Mouse (Mus musculus) Patski (cell line): ENCODE data around the gene B4galnt4. TPM values are rescaled to one million over a fixed set of nuclear protein-coding genes. Genes with fewer than 3 reads are reported as not detected.

Experiments
- ATAC-seq: fragments of 100-300 bp; one replicate; pipeline ENCODE4 v1.8.0; 2021
- CTCF ChIA-PET: fragments of 350-600 bp; sonication (Branson Sonifier 250); formaldehyde crosslinking; loops from one replicate; lab custom pipeline; 2022; ENCODE audit warnings: inconsistent platforms; lab: Charles Lee
- POLR2A ChIA-PET: fragments of 350-600 bp; sonication (Branson Sonifier 250); formaldehyde crosslinking; loops from one replicate; lab custom pipeline; 2022; ENCODE audit warnings: antibody characterized with exemption, inconsistent platforms; lab: Charles Lee
- DNase-seq: peaks from one replicate; pipeline ENCODE4 v3.0.0-alpha.2; 2011; ENCODE audit warnings: low read depth, low spot score
- H3K27me3 ChIP-seq: fragments of 371-371 bp; one replicate; pipeline ENCODE4 v1.5.1; 2021
- CTCF ChIP-seq: fragments of 100-300 bp; IDR thresholded peaks from one replicate; pipeline ENCODE4 v1.5.1; 2021
- in situ Hi-C: fragments of 300-500 bp; cut with MboI; formaldehyde crosslinking; loops from 3 replicates; pipeline ENCODE4 v1.11.1; 2018; ENCODE audit warnings: low pct_unique_long_range_greater_than_20kb, mixed read lengths
- polyA plus RNA-seq: library from polyadenylated mRNA; unstranded; gene quantifications from one replicate; pipeline ENCODE4 v1.2.3, GENCODE M21; 2021

Gene B4galnt4
- polyA plus RNA-seq, 1 experiment from 2014 or later, result 2.2 TPM

DNA sequence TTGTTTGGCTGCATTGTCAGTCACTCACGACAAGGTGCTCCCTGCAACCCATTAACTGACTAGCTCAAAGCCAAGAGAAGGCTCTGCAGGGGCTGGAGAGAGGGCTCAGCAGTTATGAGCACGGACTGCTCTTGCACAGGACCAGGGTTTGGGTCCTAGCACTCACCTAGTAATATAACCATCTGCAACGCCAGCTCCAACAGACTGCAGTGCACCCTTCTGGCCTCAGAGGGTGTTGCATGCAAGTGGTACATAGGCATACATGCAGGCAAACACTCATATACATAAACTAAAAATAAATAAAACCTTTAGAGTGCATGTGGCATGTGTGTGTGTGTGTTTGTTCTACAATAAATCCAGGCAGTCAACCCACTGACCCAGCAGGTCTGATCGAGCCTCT lies 5.1 kb upstream of the B4galnt4 start:
- POLR2A ChIA-PET, result no interaction called here
- no peak for TF ChIP-seq CTCF
- in situ Hi-C loops, result loop anchor here (5.0 to 10.0 kb wide), 2 partner anchors 119 to 213 kb away; partner anchors contain the start of gene Rnh1
- CTCF ChIA-PET, result interaction anchor here (1.3 kb wide), 1 partner anchor 120 kb away, joined by 3 read pairs; no protein-coding TSS in a partner anchor
- DNase-seq, result no peak
- ATAC-seq, result no peak
- H3K27me3 ChIP-seq, result no peaks in the 10 kb centered on the region

DNA sequence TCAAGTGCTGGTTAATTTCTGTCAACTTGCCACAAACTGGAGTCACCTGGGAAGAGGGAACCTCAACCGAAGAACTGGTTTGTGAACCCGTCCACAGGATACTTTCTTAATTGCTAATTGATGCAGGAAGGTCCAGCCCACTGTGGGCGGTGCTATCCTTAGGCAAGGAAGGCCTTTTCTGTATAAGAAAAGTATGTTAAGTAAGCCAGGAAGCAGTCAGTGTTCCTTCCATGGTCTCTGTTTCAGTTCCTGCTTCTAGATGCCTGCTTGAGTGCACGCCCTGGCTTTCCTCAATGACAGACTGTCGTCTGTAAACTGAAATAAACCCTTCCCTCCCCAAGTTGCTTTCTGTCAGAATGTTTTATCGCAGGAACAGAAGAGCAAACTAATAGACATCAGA lies 3.9 kb upstream of the B4galnt4 start:
- H3K27me3 ChIP-seq, result no peaks in the 10 kb centered on the region
- DNase-seq (no peak), ATAC-seq (no peak)
- TF ChIP-seq CTCF, result no peak
- CTCF ChIA-PET, result no interaction called here
- in situ Hi-C loops, result loop anchor here (5.0 to 10.0 kb wide), 2 partner anchors 118 to 215 kb away; partner anchors contain the start of gene Rnh1
- POLR2A ChIA-PET, result no interaction called here

DNA sequence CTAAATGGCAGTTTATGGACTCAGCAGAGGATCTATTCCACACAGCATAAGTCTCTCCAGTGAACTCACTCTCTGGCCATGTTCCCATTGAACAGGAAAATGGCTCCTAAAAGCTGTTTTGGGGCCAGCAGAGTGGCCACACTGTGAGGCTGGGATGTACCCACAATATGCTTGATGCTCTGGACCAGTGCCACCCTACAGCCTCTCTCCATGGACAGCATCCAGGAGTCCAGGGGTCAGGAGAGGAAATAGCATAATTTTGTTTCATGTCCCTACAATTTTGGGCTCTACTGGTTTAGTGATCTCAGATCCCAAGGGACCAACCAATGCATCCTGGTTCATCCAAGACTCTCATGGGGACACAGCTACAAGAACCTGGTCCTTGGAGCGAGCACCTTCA lies 3.4 kb upstream of the B4galnt4 start:
- no peak for ATAC-seq
- ChIA-PET POLR2A (no interaction called here), CTCF (no interaction called here)
- in situ Hi-C loops, result loop anchor here (5.0 to 10.0 kb wide), 2 partner anchors 117 to 215 kb away; partner anchors contain the start of gene Rnh1
- no peak for TF ChIP-seq CTCF
- H3K27me3 ChIP-seq, result no peaks in the 10 kb centered on the region
- DNase-seq, result no peak

DNA sequence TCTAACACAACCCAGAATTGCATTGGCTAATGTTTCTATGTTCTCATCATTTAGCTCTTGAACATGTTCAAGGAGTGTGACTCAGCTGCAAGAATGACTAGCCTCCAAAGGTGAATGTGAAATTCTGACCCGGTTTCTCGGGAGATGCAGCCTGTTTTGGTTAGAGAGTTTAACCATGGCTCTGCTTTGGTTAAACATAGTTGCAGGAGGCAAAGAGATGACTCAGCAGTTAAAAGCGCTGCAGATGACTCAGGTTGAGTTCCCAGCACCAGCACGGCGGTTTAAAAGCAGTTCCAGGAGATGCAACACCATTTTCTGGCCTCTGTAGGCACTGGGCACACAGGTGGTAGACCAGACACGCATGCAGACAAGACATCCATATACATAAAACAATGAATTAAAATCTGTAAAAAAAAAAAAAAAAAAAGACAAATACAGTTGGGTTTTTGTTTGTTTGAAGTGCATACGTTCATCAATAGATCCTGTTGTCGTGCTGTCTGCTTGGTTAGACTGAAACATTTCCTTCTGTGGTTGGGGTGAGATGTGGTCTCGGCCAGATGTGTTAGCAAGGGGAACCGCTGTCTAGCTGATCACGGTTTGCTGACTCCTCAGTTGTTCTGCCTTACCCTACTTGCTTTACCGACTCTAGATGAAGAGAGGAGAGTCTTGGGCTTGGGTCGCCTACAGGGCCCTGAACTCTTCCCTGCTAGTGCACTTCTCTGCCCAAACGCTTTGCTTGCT lies 2.1 kb upstream of the B4galnt4 start:
- POLR2A ChIA-PET, result interaction anchor here (0.7 kb wide), 1 partner anchor 32 kb away, joined by 7 read pairs; no protein-coding TSS in a partner anchor
- no peak for DNase-seq
- no peak for TF ChIP-seq CTCF
- in situ Hi-C loops, result loop anchor here (5.0 to 10.0 kb wide), 2 partner anchors 116 to 216 kb away; partner anchors contain the start of gene Rnh1
- H3K27me3 ChIP-seq, result no peaks in the 10 kb centered on the region
- CTCF ChIA-PET, result no interaction called here
- ATAC-seq, result peak; percentile 22

DNA sequence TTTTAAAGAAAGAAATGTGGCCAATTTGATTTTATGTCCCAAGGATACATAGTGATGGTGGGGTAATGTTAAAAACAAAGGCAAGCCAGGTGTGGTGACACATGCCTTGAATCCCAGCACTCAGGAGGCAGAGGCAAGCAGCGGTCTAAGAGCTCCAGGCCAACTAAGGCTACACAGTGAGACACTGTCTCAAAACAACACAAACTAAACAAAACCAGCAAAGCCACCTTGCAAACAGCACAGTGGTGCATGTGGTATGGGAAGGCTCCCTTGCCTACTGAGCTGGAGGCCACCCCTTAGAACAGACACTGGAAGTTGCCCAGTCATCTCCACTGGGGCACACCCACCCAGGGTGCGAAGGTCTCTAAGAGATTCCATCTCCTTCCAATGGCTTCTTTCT lies 975 bp upstream of the B4galnt4 start:
- ChIA-PET CTCF (interaction anchor here (1.2 to 1.7 kb wide), 5 partner anchors 10 to 152 kb away, joined by 3 to 6 read pairs (median 5); no protein-coding TSS in a partner anchor), POLR2A (interaction anchor here (0.9 to 1.3 kb wide), 2 partner anchors 11 to 133 kb away, joined by 3 read pairs; no protein-coding TSS in a partner anchor)
- H3K27me3 ChIP-seq, result no peaks in the 10 kb centered on the region
- in situ Hi-C loops, result loop anchor here (5.0 to 10.0 kb wide), 2 partner anchors 115 to 218 kb away; partner anchors contain the start of gene Rnh1
- DNase-seq (no peak), ATAC-seq (no peak)
- no peak for TF ChIP-seq CTCF

DNA sequence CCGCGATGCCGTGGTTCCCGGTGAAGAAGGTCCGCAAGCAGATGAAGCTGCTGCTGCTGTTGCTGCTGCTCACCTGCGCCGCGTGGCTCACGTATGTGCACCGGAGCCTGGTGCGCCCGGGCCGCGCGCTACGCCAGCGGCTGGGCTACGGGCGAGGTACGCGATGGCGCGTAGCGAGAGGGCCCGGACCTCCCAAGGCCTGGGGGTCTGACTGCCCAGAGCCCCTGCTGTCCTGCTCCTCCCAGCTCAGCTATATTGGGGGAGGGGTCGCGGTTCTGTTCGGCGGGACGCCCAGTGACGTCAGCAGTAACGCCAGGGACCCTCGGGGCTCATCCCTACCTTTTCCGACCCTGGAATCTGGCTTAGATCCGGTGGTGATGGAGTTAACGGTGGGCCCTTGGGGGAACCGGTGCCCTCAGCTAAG lies 377 bp downstream of the B4galnt4 start:
- TF ChIP-seq CTCF, result no peak
- ChIA-PET POLR2A (interaction anchor here (1.2 kb wide), 1 partner anchor 53 kb away, joined by 3 read pairs; no protein-coding TSS in a partner anchor), CTCF (interaction anchor here (0.8 to 1.7 kb wide), 4 partner anchors 9 to 153 kb away, joined by 3 to 5 read pairs (median 3); no protein-coding TSS in a partner anchor)
- in situ Hi-C loops, result no loop called here
- ATAC-seq, result no peak
- no peak for DNase-seq
- H3K27me3 ChIP-seq, result no peaks in the 10 kb centered on the region

DNA sequence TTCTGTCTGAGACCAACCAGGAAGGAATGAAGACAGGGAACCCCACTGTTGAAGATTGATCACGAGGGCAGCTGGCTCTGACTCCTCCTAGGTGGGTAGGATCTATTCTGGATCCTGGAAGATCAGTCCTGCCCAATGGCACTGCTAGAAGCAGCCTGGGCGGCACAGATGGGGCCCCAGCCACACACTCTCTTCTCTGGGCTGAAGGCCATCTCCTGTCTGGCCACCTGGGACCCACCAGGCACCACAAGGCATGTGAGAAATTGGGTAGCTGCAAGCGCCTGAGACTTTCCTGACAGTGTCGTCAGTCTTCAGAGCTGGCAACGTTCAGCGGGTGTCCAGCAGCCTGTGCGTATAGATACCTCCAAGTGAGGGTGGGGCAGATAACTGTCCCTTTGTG lies 1.6 kb downstream of the B4galnt4 start:
- ChIA-PET CTCF (interaction anchor here (1.6 kb wide), 1 partner anchor 14 kb away, joined by 3 read pairs; no protein-coding TSS in a partner anchor), POLR2A (no interaction called here)
- ATAC-seq (no peak), DNase-seq (no peak)
- in situ Hi-C loops, result no loop called here
- H3K27me3 ChIP-seq, result no peaks in the 10 kb centered on the region
- no peak for TF ChIP-seq CTCF

DNA sequence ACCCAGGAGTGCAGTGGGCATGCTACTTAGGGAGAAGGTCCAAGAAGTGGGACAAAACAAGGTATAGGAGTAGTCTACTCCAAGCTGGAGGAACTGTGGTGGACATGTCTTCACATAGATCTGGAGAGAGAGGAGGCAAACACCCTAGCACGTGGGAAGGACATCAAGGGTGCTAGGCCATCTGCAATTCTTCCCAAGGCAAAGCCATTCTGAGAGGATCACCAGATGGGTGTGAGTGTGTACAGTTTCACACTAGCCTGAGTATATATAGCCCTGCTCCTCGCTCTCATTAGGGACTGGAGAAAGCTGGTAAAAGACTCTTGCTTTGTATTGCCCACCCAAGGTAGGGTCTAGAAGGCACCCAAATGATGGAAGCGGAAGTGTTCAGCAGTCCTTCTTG lies 2.4 kb downstream of the B4galnt4 start:
- H3K27me3 ChIP-seq, result peaks cover under 1% of the 10 kb centered on the region
- ChIA-PET CTCF (no interaction called here), POLR2A (no interaction called here)
- no peak for TF ChIP-seq CTCF
- DNase-seq (no peak), ATAC-seq (no peak)
- in situ Hi-C loops, result no loop called here

DNA sequence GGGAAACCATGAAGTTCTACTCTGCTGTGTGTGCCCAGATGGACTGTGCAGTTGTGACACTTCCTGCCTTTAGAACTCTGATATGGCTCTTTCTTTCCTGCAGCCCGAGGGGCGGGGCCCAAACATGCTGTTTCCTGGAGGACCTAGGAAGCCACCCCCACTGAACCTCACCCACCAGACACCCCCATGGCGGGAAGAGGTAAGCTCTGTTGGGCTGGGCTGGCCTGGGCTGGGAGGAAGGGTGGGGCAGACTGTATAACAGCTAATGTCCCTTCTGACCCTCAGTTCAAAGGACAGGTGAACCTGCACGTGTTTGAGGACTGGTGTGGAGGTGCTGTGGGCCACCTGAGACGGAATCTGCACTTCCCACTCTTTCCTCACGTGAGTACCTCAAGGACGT lies 3.3 kb downstream of the B4galnt4 start:
- ChIA-PET CTCF (interaction anchor here (1.2 kb wide), 1 partner anchor 15 kb away, joined by 3 read pairs; no protein-coding TSS in a partner anchor), POLR2A (interaction anchor here (0.5 kb wide), 1 partner anchor 32 kb away, joined by 3 read pairs; no protein-coding TSS in a partner anchor)
- H3K27me3 ChIP-seq, result peaks cover 4% of the 10 kb centered on the region
- ATAC-seq, result no peak
- in situ Hi-C loops, result no loop called here
- DNase-seq, result no peak
- no peak for TF ChIP-seq CTCF

DNA sequence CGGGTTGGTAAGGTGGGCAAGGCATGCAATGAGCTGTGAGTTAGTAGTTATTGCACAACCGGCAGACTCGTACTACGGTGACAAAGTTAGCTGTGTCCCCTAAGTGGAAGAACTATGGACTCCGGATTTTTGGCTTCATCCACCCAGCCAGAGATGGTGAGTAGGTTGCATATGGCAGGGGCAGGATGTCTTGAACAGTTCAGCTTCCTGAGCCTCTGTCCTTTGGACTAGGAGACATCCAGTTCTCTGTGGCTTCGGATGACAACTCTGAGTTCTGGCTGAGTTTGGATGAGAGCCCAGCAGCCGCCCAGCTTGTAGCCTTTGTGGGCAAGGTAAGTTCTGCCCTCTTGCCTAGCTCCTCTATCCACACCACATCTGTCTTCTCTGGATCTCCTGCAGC lies 3.7 kb downstream of the B4galnt4 start:
- no peak for TF ChIP-seq CTCF
- H3K27me3 ChIP-seq, result peaks cover 4% of the 10 kb centered on the region
- in situ Hi-C loops, result no loop called here
- ChIA-PET POLR2A (interaction anchor here (0.5 kb wide), 1 partner anchor 32 kb away, joined by 3 read pairs; no protein-coding TSS in a partner anchor), CTCF (interaction anchor here (1.2 kb wide), 1 partner anchor 16 kb away, joined by 3 read pairs; no protein-coding TSS in a partner anchor)
- DNase-seq (no peak), ATAC-seq (no peak)
